Mouse (Mus musculus) gastrocnemius, postnatal 36 days (tissue): Measurements from ENCODE around the gene Smarcal1. TPM values are rescaled to one million over a fixed set of nuclear protein-coding genes. Genes with fewer than 3 reads are reported as not detected.

Source experiments
- total RNA-seq, 2 experiments: library from RNA; stranded (reverse); gene quantifications; 2 replicates each; pipeline ENCODE4 v1.2.3; 2021

Smarcal1 gene
- total RNA-seq, 2 experiments from 2014 or later = 19.1 to 20.5 TPM

Other genes with a start within 250 kb of the Smarcal1 start
- gene March4, start 46.3 kb upstream of the Smarcal1 start, total RNA-seq = under 1 TPM; 0.12 to 0.18 TPM
- gene Ankar, start 117.3 kb downstream of the Smarcal1 start, total RNA-seq = not detected
- 100 to 1,000 TPM; 447 to 533 TPM for gene Rpl37a, start 128.0 kb downstream of the Smarcal1 start, total RNA-seq
- gene Igfbp2, start 241.3 kb downstream of the Smarcal1 start, total RNA-seq = under 1 TPM; 0.38 to 0.64 TPM